Mouse (Mus musculus) kidney, postnatal 0 days (tissue): ENCODE measurements at regions not wholly inside any gene's neighbourhood (a gene's known extent, or its start where the extent isn't known, plus 50 kb on each side); places are given as distances from the start of the nearest gene placed in this dataset.
A peak's percentile ranks its signal among the peaks of the same experiment; 100 is the strongest.

Source experiments
- ATAC-seq: fragments of 200-750 bp; cut with Nextera tagmentation; replicated peaks from 2 replicates; pipeline ENCODE4 v1.8.0; 2017; ENCODE audit warnings: low read depth, moderate number of reproducible peaks, moderate TSS enrichment, moderate library complexity; ENCODE audit not compliant: low FRiP score
- DNase-seq: peaks from one replicate; pipeline ENCODE4 v3.0.0-alpha.2; 2016; ENCODE audit warnings: low spot score
- H3K27ac ChIP-seq: fragments of 300-500 bp; sonication (generic); 2 replicates; pipeline ENCODE4 v1.5.1; 2014; ENCODE audit warnings: mild to moderate bottlenecking
- H3K27me3 ChIP-seq: fragments of 300-500 bp; sonication (generic); 2 replicates; pipeline ENCODE4 v1.6.1; 2014; ENCODE audit warnings: low read length, mixed read lengths; ENCODE audit not compliant: insufficient read depth
- H3K36me3 ChIP-seq: fragments of 300-500 bp; sonication (generic); 2 replicates; pipeline ENCODE4 v1.6.1; 2014; ENCODE audit warnings: low read length, mixed read lengths; ENCODE audit not compliant: insufficient read depth
- H3K4me1 ChIP-seq: fragments of 300-500 bp; sonication (generic); replicated peaks from 2 replicates; pipeline ENCODE4 v1.6.1; 2014; ENCODE audit warnings: antibody characterized with exemption, low read length, mixed read lengths; ENCODE audit not compliant: insufficient read depth
- H3K4me2 ChIP-seq: fragments of 300-500 bp; sonication (generic); 2 replicates; pipeline ENCODE4 v1.6.1; 2014; ENCODE audit warnings: mild to moderate bottlenecking, low read length, moderate library complexity, mixed read lengths
- H3K4me3 ChIP-seq: fragments of 300-500 bp; sonication (generic); replicated peaks from 2 replicates; pipeline ENCODE4 v1.5.1; 2014; ENCODE audit warnings: low read depth, low read length
- H3K9ac ChIP-seq: fragments of 300-500 bp; sonication (generic); 2 replicates; pipeline ENCODE4 v1.6.1; 2014; ENCODE audit warnings: low read depth, low read length
- H3K9me3 ChIP-seq: fragments of 300-500 bp; sonication (generic); replicated peaks from 2 replicates; pipeline ENCODE4 v1.6.1; 2016; ENCODE audit warnings: low read length, inconsistent platforms, mixed read lengths
- CTCF ChIP-seq: IDR thresholded peaks from 2 replicates; pipeline ENCODE4 v1.5.1; 2016; ENCODE audit warnings: antibody characterized with exemption, low read depth, mild to moderate bottlenecking, moderate library complexity
- WGBS: fragments of 180-500 bp; shearing (Covaris S2); extraction: QIAGEN DNeasy Blood & Tissue Kit; methylation state at CpG from one replicate; pipeline ENCODE4 v1.1.7; 2014; 5-methylcytosine and 5-hydroxymethylcytosine counted together

DNA sequence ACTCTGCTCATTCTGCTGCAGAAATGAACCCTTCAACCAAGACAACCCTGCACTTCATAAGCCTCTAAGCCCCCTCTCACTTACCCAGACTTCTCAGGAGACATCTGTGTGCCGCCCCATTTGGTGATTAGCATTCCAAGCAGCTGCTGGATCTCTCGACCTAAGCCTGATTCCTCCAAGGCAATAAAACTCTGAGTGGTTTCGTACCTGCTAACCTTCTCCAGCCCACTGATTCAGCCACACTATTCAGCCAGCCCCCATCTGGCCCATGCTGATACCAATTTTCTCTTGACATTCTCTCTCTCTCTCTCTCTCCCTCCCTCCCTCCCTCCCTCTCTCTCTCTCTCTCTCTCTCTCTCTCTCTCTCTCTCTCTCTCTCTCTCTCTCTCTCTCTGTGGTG lies 88.2 kb downstream of the Zmat3 start:
- ATAC-seq (no peak), DNase-seq (no peak)
- TF ChIP-seq CTCF, result no peak
- Histone ChIP-seq H3K36me3 (no peaks in the 10 kb centered on the region), H3K27me3 (no peaks in the 10 kb centered on the region), H3K4me3 (no peak overlapping the region), H3K9ac (no peak overlapping the region), H3K9me3 (no peaks in the 10 kb centered on the region), H3K4me1 (no peaks in the 10 kb centered on the region), H3K4me2 (no peak overlapping the region), H3K27ac (no peak overlapping the region)
- 11% methylated on average over 3 of the region's 3 CpGs for WGBS

DNA sequence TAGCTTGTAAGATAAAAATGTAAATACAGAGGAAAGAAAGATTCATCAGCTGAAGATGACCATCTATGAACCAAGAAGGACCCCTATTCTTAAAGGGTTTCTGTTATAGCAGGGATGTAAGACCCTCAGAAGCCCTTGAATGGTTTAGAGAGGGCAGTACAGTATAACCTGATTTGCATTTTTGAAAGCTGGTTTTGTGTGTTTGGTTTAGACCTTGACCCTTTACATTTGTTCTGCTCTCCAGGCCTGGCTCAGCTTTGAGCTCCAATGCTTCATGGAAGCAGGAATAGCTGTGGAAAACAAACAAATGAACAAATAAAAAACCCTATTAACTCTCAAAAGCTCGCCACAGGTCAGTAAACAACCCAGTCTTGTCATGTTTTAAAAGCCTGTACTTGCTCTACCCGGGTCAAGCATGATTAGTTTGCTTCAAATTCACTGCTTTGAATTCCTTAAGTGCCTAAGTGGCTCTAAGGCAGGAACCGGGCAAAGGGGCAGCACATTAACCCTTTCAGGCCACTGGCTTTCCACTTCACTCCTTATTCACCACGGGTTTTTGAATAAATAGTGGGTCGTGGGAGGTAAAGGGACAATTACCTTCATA lies 100.1 kb downstream of the Zmat3 start:
- ATAC-seq (peak; percentile 84), DNase-seq (peak; percentile 67)
- H3K4me3 ChIP-seq, result no peak overlapping the region
- no peak overlapping the region for H3K4me2 ChIP-seq
- H3K27me3 ChIP-seq, result no peaks in the 10 kb centered on the region
- no peaks in the 10 kb centered on the region for H3K36me3 ChIP-seq
- no peak for TF ChIP-seq CTCF
- WGBS, result 5% methylated on average over 5 of the region's 5 CpGs
- H3K4me1 ChIP-seq, result no peaks in the 10 kb centered on the region
- H3K27ac ChIP-seq, result peak overlapping the region; percentile 42; the same call in 1 of the 2 replicates
- H3K9me3 ChIP-seq, result no peaks in the 10 kb centered on the region
- H3K9ac ChIP-seq, result no peak overlapping the region
